Mouse (Mus musculus) embryo, embryonic 11 days (tissue): Measurements from ENCODE around the gene Ppm1h.
A peak's percentile ranks its signal among the peaks of the same experiment; 100 is the strongest.
"Not testable (repeated sequence)": the region's sequence is repeated elsewhere in the genome, so short reads cannot be mapped to it uniquely, and the experiment has no call there.

Experiments
- DNase-seq: peaks from one replicate; pipeline ENCODE4 v3.0.0-alpha.2; 2015

The Ppm1h gene

GRCm38 (mm10) chr10:122909406-122910032 lies 231.0 kb downstream of the Ppm1h start:
- DNase-seq: no peak

- DNase-seq: peak; percentile 86
Observed at GRCm38 (mm10) chr10:122910798-122911225, 232.2 kb downstream of the Ppm1h start.

GRCm38 (mm10) chr10:122911668-122912067 lies 233.1 kb downstream of the Ppm1h start:
- DNase-seq: peak; percentile 73

- peak; percentile 61 for DNase-seq
Observed at GRCm38 (mm10) chr10:122912086-122912690, 233.6 kb downstream of the Ppm1h start.

- peak; percentile 80 for DNase-seq
Observed at GRCm38 (mm10) chr10:122912701-122913368, 234.3 kb downstream of the Ppm1h start.

- DNase-seq: no peak
Observed at GRCm38 (mm10) chr10:122913393-122913792, 234.8 kb downstream of the Ppm1h start.

- no peak for DNase-seq
Observed at GRCm38 (mm10) chr10:122915905-122916304, 237.3 kb downstream of the Ppm1h start.

- DNase-seq: no peak
Observed at GRCm38 (mm10) chr10:122917648-122918324, 239.2 kb downstream of the Ppm1h start.

- DNase-seq: no peak
Observed at GRCm38 (mm10) chr10:122918325-122918694, 239.7 kb downstream of the Ppm1h start.

GRCm38 (mm10) chr10:122918754-122919153 lies 240.2 kb downstream of the Ppm1h start:
- DNase-seq: no peak

- DNase-seq: no peak
Observed at GRCm38 (mm10) chr10:122919416-122919815, 240.9 kb downstream of the Ppm1h start.

GRCm38 (mm10) chr10:122920218-122920795 lies 241.7 kb downstream of the Ppm1h start:
- no peak for DNase-seq

GRCm38 (mm10) chr10:122922226-122922625 lies 243.7 kb downstream of the Ppm1h start:
- peak; percentile 55 for DNase-seq

- not testable (repeated sequence) for DNase-seq
Observed at GRCm38 (mm10) chr10:122924571-122924970, 246.0 kb downstream of the Ppm1h start.

- DNase-seq: no peak
Observed at GRCm38 (mm10) chr10:122926275-122926674, 247.7 kb downstream of the Ppm1h start.

- no peak for DNase-seq
Observed at GRCm38 (mm10) chr10:122930520-122930919, 252.0 kb downstream of the Ppm1h start.

GRCm38 (mm10) chr10:122931193-122931832 lies 252.8 kb downstream of the Ppm1h start:
- DNase-seq: peak; percentile 74

- peak; percentile 61 for DNase-seq
Observed at GRCm38 (mm10) chr10:122931851-122932550, 253.4 kb downstream of the Ppm1h start.

GRCm38 (mm10) chr10:122933053-122933838 lies 254.7 kb downstream of the Ppm1h start:
- no peak for DNase-seq

- DNase-seq: not testable (repeated sequence)
Observed at GRCm38 (mm10) chr10:122935406-122935805, 256.8 kb downstream of the Ppm1h start.

GRCm38 (mm10) chr10:122937380-122937779 lies 258.8 kb downstream of the Ppm1h start:
- not testable (repeated sequence) for DNase-seq
